Mouse (Mus musculus): ENCODE results near the gene Zar1l. TPM values are rescaled to one million over a fixed set of nuclear protein-coding genes. Genes with fewer than 3 reads are reported as not detected.

Gene Zar1l
- polyA plus RNA-seq, 1 experiment from 2014 or later = not detected

GRCm38 (mm10) chr5:150468431-150468830, 49.5 kb downstream of the Zar1l start:
- 52% methylated on average over 6 of the region's 6 CpGs for WGBS (ENCODE audit: insufficient replicate concordance)
- Histone ChIP-seq H3K4me3 (ENCODE audit: low read depth, low read length) (no peak overlapping the region), H3K27me3 (ENCODE audit: control insufficient read depth, insufficient read depth, low read length) (no peaks in the 10 kb centered on the region), H3K36me3 (ENCODE audit: control insufficient read depth, insufficient read depth, low read length) (peaks cover 17% of the 10 kb centered on the region), H3K9ac (ENCODE audit: low read depth, low read length) (no peak overlapping the region), H3K4me1 (ENCODE audit: control insufficient read depth, insufficient read depth, low read length) (no peaks in the 10 kb centered on the region), H3K27ac (ENCODE audit: low read depth, low read length) (peak overlapping the region; percentile 68; the same call in 1 of the 2 replicates), H3K4me2 (no peak overlapping the region), H3K9me3 (replicated peaks; ENCODE audit: control insufficient read depth, low read length) (peaks cover 3% of the 10 kb centered on the region)
- no peak; the same call in 1 of the 2 replicates for ATAC-seq (replicated peaks; ENCODE audit: insufficient number of reproducible peaks, low FRiP score, low TSS enrichment)

- Histone ChIP-seq H3K9me3 (replicated peaks; ENCODE audit: control insufficient read depth, low read length) (no peaks in the 10 kb centered on the region), H3K36me3 (ENCODE audit: control insufficient read depth, insufficient read depth, low read length) (peaks cover 5% of the 10 kb centered on the region; the same call in 1 of the 2 replicates), H3K4me3 (ENCODE audit: low read depth, low read length) (no peak overlapping the region), H3K4me1 (ENCODE audit: control insufficient read depth, insufficient read depth, low read length) (no peaks in the 10 kb centered on the region), H3K9ac (ENCODE audit: low read depth, low read length) (no peak overlapping the region), H3K4me2 (no peak overlapping the region), H3K27me3 (ENCODE audit: control insufficient read depth, insufficient read depth, low read length) (no peaks in the 10 kb centered on the region), H3K27ac (ENCODE audit: low read depth, low read length) (no peak overlapping the region)
- ATAC-seq (replicated peaks; ENCODE audit: insufficient number of reproducible peaks, low FRiP score, low TSS enrichment) = peak; percentile 83
- WGBS (ENCODE audit: insufficient replicate concordance) = 50% methylated on average over 12 of the region's 12 CpGs
Measured at GRCm38 (mm10) chr5:150466132-150466531, 51.8 kb downstream of the Zar1l start.

- no peaks in the 10 kb centered on the region for H3K4me1 ChIP-seq (ENCODE audit: control insufficient read depth, insufficient read depth, low read length)
- H3K4me3 ChIP-seq (ENCODE audit: low read depth, low read length) = no peak overlapping the region
- no peaks in the 10 kb centered on the region for H3K27me3 ChIP-seq (ENCODE audit: control insufficient read depth, insufficient read depth, low read length)
- H3K9ac ChIP-seq (ENCODE audit: low read depth, low read length) = no peak overlapping the region
- H3K36me3 ChIP-seq (ENCODE audit: control insufficient read depth, insufficient read depth, low read length) = peaks cover 6% of the 10 kb centered on the region; the same call in 1 of the 2 replicates
- H3K27ac ChIP-seq (ENCODE audit: low read depth, low read length) = no peak overlapping the region
- 80% methylated on average over 6 of the region's 6 CpGs for WGBS (ENCODE audit: insufficient replicate concordance)
- H3K4me2 ChIP-seq = no peak overlapping the region
- no peaks in the 10 kb centered on the region for H3K9me3 ChIP-seq (replicated peaks; ENCODE audit: control insufficient read depth, low read length)
- ATAC-seq (replicated peaks; ENCODE audit: insufficient number of reproducible peaks, low FRiP score, low TSS enrichment) = no peak
Measured at GRCm38 (mm10) chr5:150465218-150465617, 52.7 kb downstream of the Zar1l start.

GRCm38 (mm10) chr5:150464721-150465120, 53.2 kb downstream of the Zar1l start:
- H3K36me3 ChIP-seq (ENCODE audit: control insufficient read depth, insufficient read depth, low read length) = peaks cover 10% of the 10 kb centered on the region
- no peak for ATAC-seq (replicated peaks; ENCODE audit: insufficient number of reproducible peaks, low FRiP score, low TSS enrichment)
- H3K4me1 ChIP-seq (ENCODE audit: control insufficient read depth, insufficient read depth, low read length) = no peaks in the 10 kb centered on the region
- no peak overlapping the region for H3K9ac ChIP-seq (ENCODE audit: low read depth, low read length)
- 0 out of 2 replicates have a peak, but pooled peaks cover 1% of the 10 kb centered on the region for H3K9me3 ChIP-seq (replicated peaks; ENCODE audit: control insufficient read depth, low read length)
- WGBS (ENCODE audit: insufficient replicate concordance) = 64% methylated on average over 3 of the region's 3 CpGs
- no peak overlapping the region for H3K4me3 ChIP-seq (ENCODE audit: low read depth, low read length)
- no peaks in the 10 kb centered on the region for H3K27me3 ChIP-seq (ENCODE audit: control insufficient read depth, insufficient read depth, low read length)
- no peak overlapping the region for H3K27ac ChIP-seq (ENCODE audit: low read depth, low read length)
- no peak overlapping the region for H3K4me2 ChIP-seq

- ATAC-seq (replicated peaks; ENCODE audit: insufficient number of reproducible peaks, low FRiP score, low TSS enrichment) = no peak
- WGBS (ENCODE audit: insufficient replicate concordance) = 77% methylated on average over 4 of the region's 4 CpGs
- Histone ChIP-seq H3K9me3 (replicated peaks; ENCODE audit: control insufficient read depth, low read length) (0 out of 2 replicates have a peak, but pooled peaks cover 2% of the 10 kb centered on the region), H3K27me3 (ENCODE audit: control insufficient read depth, insufficient read depth, low read length) (no peaks in the 10 kb centered on the region), H3K36me3 (ENCODE audit: control insufficient read depth, insufficient read depth, low read length) (peaks cover 27% of the 10 kb centered on the region), H3K4me3 (ENCODE audit: low read depth, low read length) (no peak overlapping the region), H3K9ac (ENCODE audit: low read depth, low read length) (no peak overlapping the region), H3K4me2 (no peak overlapping the region), H3K27ac (ENCODE audit: low read depth, low read length) (no peak overlapping the region), H3K4me1 (ENCODE audit: control insufficient read depth, insufficient read depth, low read length) (no peaks in the 10 kb centered on the region)
Measured at GRCm38 (mm10) chr5:150459801-150460200, 58.2 kb downstream of the Zar1l start.

- peaks cover 38% of the 10 kb centered on the region for H3K36me3 ChIP-seq (ENCODE audit: control insufficient read depth, insufficient read depth, low read length)
Measured at GRCm38 (mm10) chr5:150457904-150458739, 59.8 kb downstream of the Zar1l start.

GRCm38 (mm10) chr5:150457165-150457903, 60.6 kb downstream of the Zar1l start:
- ATAC-seq (replicated peaks; ENCODE audit: insufficient number of reproducible peaks, low FRiP score, low TSS enrichment) = no peak
- H3K4me2 ChIP-seq = no peak overlapping the region
- peaks cover 6% of the 10 kb centered on the region for H3K9me3 ChIP-seq (replicated peaks; ENCODE audit: control insufficient read depth, low read length)
- no peaks in the 10 kb centered on the region for H3K27me3 ChIP-seq (ENCODE audit: control insufficient read depth, insufficient read depth, low read length)
- no peak overlapping the region; the same call in 1 of the 2 replicates for H3K9ac ChIP-seq (ENCODE audit: low read depth, low read length)
- H3K4me3 ChIP-seq (ENCODE audit: low read depth, low read length) = no peak overlapping the region
- H3K36me3 ChIP-seq (ENCODE audit: control insufficient read depth, insufficient read depth, low read length) = peaks cover 45% of the 10 kb centered on the region
- H3K27ac ChIP-seq (ENCODE audit: low read depth, low read length) = no peak overlapping the region
- H3K4me1 ChIP-seq (ENCODE audit: control insufficient read depth, insufficient read depth, low read length) = no peaks in the 10 kb centered on the region
- WGBS (ENCODE audit: insufficient replicate concordance) = 81% methylated on average over 17 of the region's 17 CpGs

More at GRCm38 (mm10) chr5:150457904-150458739, 59.8 kb downstream of the Zar1l start:
- H3K9me3 ChIP-seq (replicated peaks; ENCODE audit: control insufficient read depth, low read length) = peaks cover 6% of the 10 kb centered on the region
- H3K4me1 ChIP-seq (ENCODE audit: control insufficient read depth, insufficient read depth, low read length) = no peaks in the 10 kb centered on the region
- no peak overlapping the region for H3K4me2 ChIP-seq
- no peaks in the 10 kb centered on the region for H3K27me3 ChIP-seq (ENCODE audit: control insufficient read depth, insufficient read depth, low read length)
- WGBS (ENCODE audit: insufficient replicate concordance) = 75% methylated on average over 17 of the region's 17 CpGs
- H3K4me3 ChIP-seq (ENCODE audit: low read depth, low read length) = no peak overlapping the region
- no peak overlapping the region; the same call in 1 of the 2 replicates for H3K9ac ChIP-seq (ENCODE audit: low read depth, low read length)
- no peak for ATAC-seq (replicated peaks; ENCODE audit: insufficient number of reproducible peaks, low FRiP score, low TSS enrichment)
- no peak overlapping the region for H3K27ac ChIP-seq (ENCODE audit: low read depth, low read length)

Data from heart, embryonic 11.5 days (tissue).